Mouse (Mus musculus) testis, adult 2 months (tissue): Measurements from ENCODE around the gene Ccdc162. TPM values are rescaled to one million over a fixed set of nuclear protein-coding genes. Genes with fewer than 3 reads are reported as not detected.

ENCODE experiments used
- H3K27ac ChIP-seq: fragments of 200-500 bp; 2 replicates; pipeline ENCODE4 v1.5.1; 2012; ENCODE audit warnings: low read depth, low read length; ENCODE audit not compliant: control insufficient read depth, insufficient read depth
- H3K27me3 ChIP-seq: fragments of 200-500 bp; 2 replicates; pipeline ENCODE4 v1.6.1; 2012; ENCODE audit warnings: mild to moderate bottlenecking, low read length, moderate library complexity; ENCODE audit not compliant: control insufficient read depth, insufficient read depth
- H3K36me3 ChIP-seq: fragments of 200-500 bp; 2 replicates; pipeline ENCODE4 v1.6.1; 2012; ENCODE audit warnings: mild to moderate bottlenecking, low read length; ENCODE audit not compliant: control insufficient read depth, insufficient read depth
- H3K4me1 ChIP-seq: fragments of 200-500 bp; 2 replicates; pipeline ENCODE4 v1.6.1; 2012; ENCODE audit warnings: low read length; ENCODE audit not compliant: control insufficient read depth, insufficient read depth
- H3K4me3 ChIP-seq: fragments of 200-500 bp; 2 replicates; pipeline ENCODE4 v1.5.1; 2012; ENCODE audit warnings: low read depth, mild to moderate bottlenecking, low read length, moderate library complexity, mixed read lengths; ENCODE audit not compliant: control insufficient read depth
- CTCF ChIP-seq: fragments of 200-500 bp; IDR thresholded peaks from 2 replicates; pipeline ENCODE4 v1.5.1; 2012; ENCODE audit warnings: low read depth, mild to moderate bottlenecking, inconsistent platforms, low read length, moderate library complexity; ENCODE audit not compliant: control insufficient read depth, insufficient read depth, insufficient replicate concordance
- POLR2A ChIP-seq: fragments of 200-500 bp; IDR thresholded peaks from 2 replicates; pipeline ENCODE4 v1.6.1; 2012; ENCODE audit warnings: low read depth, mild to moderate bottlenecking, inconsistent platforms, low read length, moderate library complexity; ENCODE audit not compliant: control insufficient read depth
- polyA plus RNA-seq: library from polyadenylated mRNA; depleted of rRNA; stranded (reverse); fragments of >200 nt; gene quantifications from 2 replicates; pipeline ENCODE4 v1.2.3, GENCODE M21; 2012

Ccdc162 gene
- polyA plus RNA-seq, 1 experiment = 0.56 TPM

GRCm38 (mm10) chr10:41749306-41749705 lies 32.9 kb upstream of the Ccdc162 start:
- H3K4me1 ChIP-seq = peaks cover 2% of the 10 kb centered on the region; the same call in 1 of the 2 replicates
- TF ChIP-seq POLR2A = no peak
- TF ChIP-seq CTCF = no peak
- 0 out of 2 replicates have a peak, but pooled peaks cover 2% of the 10 kb centered on the region for H3K36me3 ChIP-seq
- H3K4me3 ChIP-seq = peak overlapping the region; percentile 50
- H3K27me3 ChIP-seq = no peaks in the 10 kb centered on the region
- no peak overlapping the region for H3K27ac ChIP-seq

- Histone ChIP-seq H3K27me3 (no peaks in the 10 kb centered on the region), H3K27ac (peak overlapping the region; percentile 47), H3K4me3 (peak overlapping the region; percentile 79), H3K36me3 (peaks cover 6% of the 10 kb centered on the region), H3K4me1 (peaks cover 2% of the 10 kb centered on the region; the same call in 1 of the 2 replicates)
- TF ChIP-seq CTCF (no peak), POLR2A (peak; percentile 59; the same call in 1 of the 2 replicates)
Observed at GRCm38 (mm10) chr10:41746554-41746953, 30.1 kb upstream of the Ccdc162 start.

GRCm38 (mm10) chr10:41744006-41744405 lies 27.6 kb upstream of the Ccdc162 start:
- TF ChIP-seq POLR2A (no peak), CTCF (no peak)
- H3K36me3 ChIP-seq = peaks cover 6% of the 10 kb centered on the region
- H3K4me3 ChIP-seq = no peak overlapping the region
- H3K4me1 ChIP-seq = peaks cover 2% of the 10 kb centered on the region; the same call in 1 of the 2 replicates
- H3K27me3 ChIP-seq = no peaks in the 10 kb centered on the region
- peak overlapping the region; percentile 25; the same call in 1 of the 2 replicates for H3K27ac ChIP-seq

- Histone ChIP-seq H3K4me1 (peaks cover 2% of the 10 kb centered on the region; the same call in 1 of the 2 replicates), H3K36me3 (peaks cover 6% of the 10 kb centered on the region), H3K27me3 (no peaks in the 10 kb centered on the region), H3K4me3 (no peak overlapping the region), H3K27ac (no peak overlapping the region)
- TF ChIP-seq POLR2A (no peak), CTCF (no peak)
Observed at GRCm38 (mm10) chr10:41740221-41740620, 23.8 kb upstream of the Ccdc162 start.

- H3K27ac ChIP-seq = no peak overlapping the region
- H3K4me1 ChIP-seq = 0 out of 2 replicates have a peak, but pooled peaks cover 2% of the 10 kb centered on the region
- H3K4me3 ChIP-seq = no peak overlapping the region
- H3K27me3 ChIP-seq = no peaks in the 10 kb centered on the region
- 0 out of 2 replicates have a peak, but pooled peaks cover 1% of the 10 kb centered on the region for H3K36me3 ChIP-seq
- no peak for TF ChIP-seq POLR2A
- no peak for TF ChIP-seq CTCF
Observed at GRCm38 (mm10) chr10:41737245-41737644, 20.8 kb upstream of the Ccdc162 start.

GRCm38 (mm10) chr10:41735398-41735797 lies 19.0 kb upstream of the Ccdc162 start:
- no peaks in the 10 kb centered on the region for H3K4me1 ChIP-seq
- H3K27me3 ChIP-seq = no peaks in the 10 kb centered on the region
- no peaks in the 10 kb centered on the region for H3K36me3 ChIP-seq
- TF ChIP-seq CTCF (no peak), POLR2A (no peak)
- no peak overlapping the region for H3K27ac ChIP-seq
- H3K4me3 ChIP-seq = no peak overlapping the region

- Histone ChIP-seq H3K36me3 (no peaks in the 10 kb centered on the region), H3K4me1 (no peaks in the 10 kb centered on the region)
- TF ChIP-seq CTCF (no peak), POLR2A (no peak)
Observed at GRCm38 (mm10) chr10:41733214-41733613, 16.8 kb upstream of the Ccdc162 start.

More at GRCm38 (mm10) chr10:41733214-41733613, 16.8 kb upstream of the Ccdc162 start:
- H3K4me3 ChIP-seq = no peak overlapping the region
- no peaks in the 10 kb centered on the region for H3K27me3 ChIP-seq
- H3K27ac ChIP-seq = no peak overlapping the region
